Mouse (Mus musculus) thymus, postnatal 14 days (tissue): Measurements from ENCODE around the gene Ifrd1.
A peak's percentile ranks its signal among the peaks of the same experiment; 100 is the strongest.

Experiments
- DNase-seq: peaks from one replicate; pipeline ENCODE4 v3.0.0; 2021

The Ifrd1 gene

DNA sequence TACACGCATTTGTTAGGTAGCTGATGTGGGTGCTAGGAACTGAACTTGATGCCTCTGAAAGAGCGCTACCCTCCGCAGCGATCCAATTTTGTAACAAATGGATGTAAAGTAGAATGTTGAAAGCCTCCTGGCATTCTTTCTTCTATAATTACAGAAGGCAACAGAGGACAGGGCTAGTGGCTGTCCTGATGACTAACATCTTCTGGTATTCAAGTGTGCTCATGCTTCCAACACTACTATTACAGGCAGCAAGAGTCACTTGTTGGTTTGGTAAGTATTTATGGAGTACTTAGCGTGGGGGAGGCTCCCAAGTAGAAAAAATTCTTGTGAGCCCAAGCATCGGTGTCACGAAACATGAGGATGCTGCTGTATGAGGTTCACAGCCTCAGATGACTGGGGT, 9.1 kb downstream of the Ifrd1 start:
- no peak for DNase-seq

DNA sequence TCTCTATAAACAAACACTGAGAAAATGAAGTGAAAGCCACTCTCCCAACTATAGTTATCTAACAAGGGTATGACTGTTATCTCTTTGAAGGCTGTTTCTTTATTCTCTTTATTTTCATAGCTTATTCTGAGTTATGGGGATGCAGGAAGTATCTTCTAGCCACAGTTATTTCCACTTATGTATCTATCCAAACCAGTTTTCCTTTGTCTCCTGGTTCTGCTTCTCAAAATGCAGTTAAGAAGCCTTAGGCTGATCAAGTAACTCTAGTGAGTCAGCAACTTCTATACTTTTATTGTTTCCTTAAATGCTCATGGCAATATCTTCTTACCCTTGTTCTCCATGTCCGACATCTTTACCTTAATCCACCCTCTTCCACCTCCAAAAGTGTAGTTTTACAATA, 16.1 kb downstream of the Ifrd1 start:
- no peak for DNase-seq

DNA sequence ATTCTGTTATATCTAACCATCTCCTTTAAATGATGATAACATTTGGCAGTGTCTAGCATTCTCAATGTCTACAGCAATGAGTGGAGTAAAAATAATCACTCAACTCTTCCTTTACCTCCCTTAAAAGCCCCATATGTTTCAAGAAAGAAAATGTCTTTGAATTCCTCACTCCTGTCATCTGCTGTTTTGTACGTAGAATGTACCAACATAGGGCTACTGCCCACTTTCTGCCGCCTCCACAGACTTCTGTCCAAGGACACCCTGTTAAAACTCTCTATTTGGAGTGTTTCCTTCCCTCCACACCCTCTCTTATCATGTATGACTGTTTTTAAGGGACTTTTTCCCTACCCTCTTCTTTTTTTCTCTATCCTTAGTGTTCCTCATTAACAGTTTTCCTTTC, 16.7 kb downstream of the Ifrd1 start:
- DNase-seq = no peak

DNA sequence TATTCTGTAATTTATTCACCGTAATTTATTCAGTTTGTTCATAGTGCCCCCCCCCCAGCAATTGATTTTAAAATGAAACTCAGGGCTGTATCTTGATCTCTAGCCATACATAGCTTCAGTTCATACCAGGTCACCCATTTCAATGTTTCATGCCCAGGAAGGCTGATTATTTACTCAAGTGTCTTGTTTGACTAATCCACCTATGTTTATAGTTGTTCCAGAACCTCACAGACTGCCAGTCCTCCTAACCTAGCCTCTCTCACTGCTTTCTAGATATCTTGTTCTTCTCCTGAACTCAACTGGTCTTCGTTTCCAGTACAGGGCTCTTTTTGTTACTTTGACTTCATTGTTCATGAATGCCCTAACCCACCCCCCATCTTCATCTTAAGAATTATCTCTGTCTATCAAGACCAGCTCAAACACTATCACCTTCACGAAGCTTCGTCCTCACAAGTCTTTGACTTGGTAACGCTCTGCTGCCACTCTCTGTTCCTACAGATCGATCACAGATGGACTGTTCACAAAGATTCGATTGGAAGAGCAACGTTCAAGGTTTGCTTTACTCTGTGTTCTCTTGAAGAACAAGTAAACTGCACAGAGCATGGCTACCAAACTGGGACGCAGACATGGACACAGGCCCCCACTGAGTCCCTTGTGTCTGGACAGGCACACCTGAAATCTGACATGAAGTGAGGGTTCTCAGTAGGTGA, 24.0 kb downstream of the Ifrd1 start:
- no peak for DNase-seq

DNA sequence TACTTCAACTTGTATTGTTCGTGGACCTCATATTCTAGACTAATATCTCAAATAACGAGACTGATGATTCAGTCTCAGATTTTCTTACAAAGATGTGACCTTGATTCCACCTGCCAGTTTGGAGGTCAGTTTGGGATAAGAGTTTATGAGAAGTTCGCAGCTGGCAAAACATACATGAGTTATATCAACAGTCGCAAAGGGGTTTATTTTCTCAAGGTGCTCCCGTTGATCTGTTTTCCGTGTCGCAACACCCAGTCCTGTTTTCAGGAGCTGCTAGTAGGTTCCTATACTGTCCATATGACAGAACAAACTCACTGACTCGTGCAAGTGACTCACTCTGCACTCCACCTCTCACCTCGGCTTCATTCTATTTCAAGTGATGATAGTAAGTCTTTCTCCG, 24.6 kb downstream of the Ifrd1 start:
- peak; percentile 9 for DNase-seq

DNA sequence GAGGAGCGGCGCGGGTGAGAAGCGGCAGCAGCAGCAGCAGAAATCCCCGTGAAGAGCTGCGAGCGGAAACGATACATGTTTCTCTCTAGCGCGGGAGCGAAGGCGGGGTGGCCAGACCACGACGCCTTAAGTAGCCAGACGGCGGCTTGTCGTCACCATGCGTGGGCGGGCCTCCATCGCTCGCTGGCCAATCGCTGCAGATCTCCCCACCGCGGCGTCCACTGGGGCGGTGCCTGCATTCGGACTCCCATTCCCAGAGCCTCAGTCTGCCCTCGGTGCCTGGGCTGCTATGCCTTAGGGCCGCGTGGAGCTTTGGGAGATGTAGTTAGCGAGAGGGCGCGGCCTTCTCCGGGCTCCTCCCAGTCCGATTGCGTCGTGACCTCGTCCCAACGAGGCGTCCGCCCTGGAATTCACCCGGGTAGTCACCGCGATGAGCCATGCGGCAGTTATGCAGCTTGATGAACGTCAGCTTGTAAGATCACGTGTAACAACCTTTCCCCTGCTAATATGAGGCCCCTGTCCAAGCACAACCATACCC, 25.2 kb downstream of the Ifrd1 start:
- DNase-seq = peak; percentile 99

DNA sequence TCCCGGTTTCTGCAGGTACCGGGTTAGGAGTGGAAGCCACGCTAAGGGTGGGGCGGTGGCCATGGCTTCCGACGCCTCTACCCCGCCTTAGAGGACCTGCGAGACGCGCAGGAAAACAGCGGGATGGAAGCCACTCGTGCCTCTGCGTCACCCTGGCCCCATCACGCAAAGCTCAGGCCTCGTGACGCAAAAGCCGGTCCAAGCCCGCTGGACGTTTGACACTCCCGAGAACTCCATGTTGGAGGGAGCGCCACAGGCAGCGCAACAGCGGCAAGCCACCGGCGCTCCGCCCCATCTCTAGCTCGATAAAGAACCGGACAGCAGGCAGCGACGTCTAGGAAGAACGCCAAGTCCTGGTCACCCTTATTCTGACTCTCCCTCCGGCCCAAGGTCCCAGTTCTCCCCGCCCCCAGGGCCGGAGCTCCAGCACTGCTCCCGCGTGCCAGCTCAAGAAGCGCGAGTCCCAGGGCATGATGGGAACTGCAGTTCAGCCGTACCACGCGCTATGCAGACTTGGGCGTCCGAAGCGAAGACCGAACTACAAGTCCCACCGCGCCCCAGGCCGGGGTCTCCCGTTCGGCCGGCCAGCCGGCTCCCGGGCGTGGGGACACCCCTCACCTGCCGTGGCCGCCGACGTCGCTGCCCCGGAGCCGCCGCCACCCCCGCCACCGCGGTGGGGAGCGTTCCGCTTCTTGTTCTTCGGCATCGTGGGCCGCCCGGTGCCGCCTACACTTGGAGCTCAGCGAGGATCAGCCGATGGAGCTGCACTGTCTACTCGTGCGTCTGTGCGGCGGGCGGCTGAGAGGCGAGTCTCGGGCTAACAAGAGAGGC, 25.8 kb downstream of the Ifrd1 start:
- DNase-seq = peak; percentile 91

DNA sequence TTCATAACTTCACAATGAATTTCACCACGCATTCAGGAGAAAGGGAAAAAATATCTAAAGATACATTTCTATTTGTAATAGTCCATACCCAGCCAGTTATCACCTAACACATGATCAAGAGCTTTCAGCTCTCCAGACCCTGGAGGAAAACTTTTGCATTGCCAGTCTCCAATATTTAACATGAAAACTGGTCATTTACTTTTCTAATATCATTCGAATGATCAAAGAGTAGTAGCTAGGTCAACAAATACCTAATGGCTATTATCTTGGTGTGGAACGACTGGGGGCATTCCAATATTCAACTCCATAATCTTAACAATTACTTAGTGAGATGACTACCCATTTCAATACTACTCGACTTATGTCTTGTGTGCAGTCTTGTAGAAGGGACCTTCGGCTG, 26.7 kb downstream of the Ifrd1 start:
- DNase-seq = no peak

DNA sequence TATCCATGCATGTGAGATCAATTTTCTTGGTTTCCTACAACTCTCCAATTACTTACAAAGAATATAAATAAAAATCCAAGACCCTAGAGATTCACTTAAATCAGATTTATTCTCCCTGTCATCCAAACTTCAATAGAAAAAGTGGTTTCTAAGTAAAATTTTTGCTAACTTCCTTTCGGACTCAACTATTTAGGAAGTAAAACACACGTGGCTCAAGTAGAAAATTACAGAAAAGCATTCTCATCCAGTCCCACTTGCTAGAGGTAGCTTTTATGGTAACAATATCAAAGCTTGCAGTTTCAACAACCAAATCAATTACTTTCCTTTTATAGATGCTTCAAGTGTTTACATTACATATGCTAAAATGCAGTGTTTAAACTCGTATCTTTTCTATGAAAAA, 27.4 kb downstream of the Ifrd1 start:
- DNase-seq = no peak

DNA sequence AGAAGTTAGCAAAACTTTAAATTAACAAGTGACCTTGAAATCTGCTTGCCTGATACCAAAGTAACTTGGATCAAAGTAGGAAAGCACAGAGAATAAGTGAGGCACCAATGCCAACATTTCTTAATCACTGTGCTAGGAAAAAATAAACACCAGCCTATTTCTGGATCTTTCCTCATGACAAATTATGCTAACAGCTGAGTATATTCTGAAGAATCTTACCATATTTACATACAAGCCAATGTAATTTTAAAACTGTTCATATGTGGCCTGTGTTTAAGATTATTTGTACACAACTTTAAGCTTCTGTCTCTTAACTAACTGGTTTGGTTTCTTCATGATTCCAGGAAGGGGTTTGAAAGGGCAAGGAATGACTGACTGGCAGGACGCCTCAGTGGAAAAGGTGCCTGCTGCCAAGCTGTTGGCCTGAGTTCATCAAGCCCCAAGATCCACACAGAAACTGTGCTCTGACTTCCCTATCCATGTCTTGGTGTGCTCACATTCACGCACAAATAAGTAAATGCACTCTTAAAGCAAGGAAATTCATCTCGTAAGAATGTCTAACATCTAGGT, 28.2 kb downstream of the Ifrd1 start:
- DNase-seq = no peak

DNA sequence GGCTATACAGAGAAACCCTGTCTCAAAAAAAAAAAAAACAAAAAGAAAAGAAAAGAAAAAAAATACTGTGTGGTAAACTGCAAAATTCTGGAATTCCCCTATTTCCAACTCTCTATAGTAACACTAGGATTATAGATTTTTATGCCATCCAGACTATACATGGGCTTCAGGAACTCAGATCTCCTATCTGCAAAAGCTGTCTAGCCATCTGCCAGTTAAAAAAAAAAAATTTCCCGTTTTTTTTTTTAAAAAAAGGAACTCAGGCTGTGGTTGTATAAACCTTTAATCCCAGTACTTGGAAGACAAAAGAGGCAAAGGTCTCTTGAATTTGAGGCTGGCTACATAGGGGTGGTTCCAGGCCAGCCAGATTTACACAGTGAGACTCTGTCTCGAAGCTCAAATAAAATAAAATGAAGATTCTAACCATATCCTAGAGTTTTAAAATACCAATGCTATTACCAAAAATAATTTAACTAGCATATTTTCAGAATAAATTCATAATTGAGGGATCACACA, 29.8 kb downstream of the Ifrd1 start:
- DNase-seq = no peak

DNA sequence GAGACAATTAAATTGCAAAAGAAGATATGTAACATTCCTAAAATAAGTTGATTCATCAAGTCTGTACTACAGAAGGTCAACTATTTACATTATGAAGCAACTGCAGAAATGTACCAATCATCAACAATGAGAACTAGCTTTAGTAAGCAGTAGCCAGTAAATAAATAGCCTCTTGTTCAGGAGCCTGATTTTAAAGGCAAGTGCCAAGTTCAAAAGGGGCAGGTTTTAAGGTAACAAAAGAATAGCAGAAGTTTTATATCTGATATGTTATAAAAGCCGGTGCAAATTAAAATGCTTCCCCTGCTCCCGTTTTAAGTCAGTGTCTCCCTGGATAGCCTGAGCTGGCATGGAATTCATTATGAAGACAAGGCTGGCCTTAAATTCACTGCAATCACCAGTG, 30.5 kb downstream of the Ifrd1 start:
- no peak for DNase-seq

DNA sequence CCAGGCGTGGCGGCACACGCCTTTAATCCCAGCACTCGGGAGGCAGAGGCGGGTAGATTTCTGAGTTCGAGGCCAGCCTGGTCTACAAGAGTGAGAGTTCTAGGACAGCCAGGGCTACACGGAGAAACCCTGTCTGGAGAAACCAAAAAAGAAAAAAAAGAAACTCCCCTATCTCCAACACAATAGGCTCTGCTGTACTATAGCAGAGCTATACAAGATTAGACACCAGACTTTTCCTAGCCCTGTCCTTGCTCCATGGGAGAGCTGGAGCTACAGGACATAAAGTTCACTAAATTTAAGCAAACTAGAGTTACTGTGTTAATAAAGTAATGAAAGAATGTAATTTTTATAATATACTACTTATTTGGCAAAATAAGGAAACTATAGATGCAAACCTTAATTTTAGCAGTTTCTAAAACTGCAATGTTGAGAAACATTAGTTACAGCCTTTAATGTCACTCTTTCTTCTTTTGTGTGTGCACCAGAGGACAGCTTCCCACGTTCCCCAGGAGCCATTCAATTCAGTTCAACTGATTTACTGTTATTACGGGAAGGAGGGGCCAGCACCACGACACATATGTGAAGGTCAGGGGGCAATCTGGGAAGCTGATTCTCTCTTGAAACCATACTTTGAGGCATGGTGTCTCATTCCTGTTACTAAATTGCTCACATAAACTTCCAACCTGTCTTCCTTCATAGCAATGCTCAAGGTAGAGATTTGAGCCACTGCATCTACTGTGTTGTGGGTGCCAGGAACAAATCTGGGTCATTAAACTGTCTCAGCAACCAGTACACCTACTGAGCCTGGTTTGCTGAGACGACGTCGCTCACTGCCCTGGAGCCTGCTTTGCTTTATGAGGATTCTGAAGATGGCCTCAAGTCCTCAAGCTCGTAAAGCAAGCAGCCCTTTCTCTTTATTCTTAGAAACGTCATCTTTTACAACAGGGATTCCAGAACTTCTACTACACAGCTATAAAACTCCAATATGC, 33.1 kb downstream of the Ifrd1 start:
- DNase-seq = no peak

DNA sequence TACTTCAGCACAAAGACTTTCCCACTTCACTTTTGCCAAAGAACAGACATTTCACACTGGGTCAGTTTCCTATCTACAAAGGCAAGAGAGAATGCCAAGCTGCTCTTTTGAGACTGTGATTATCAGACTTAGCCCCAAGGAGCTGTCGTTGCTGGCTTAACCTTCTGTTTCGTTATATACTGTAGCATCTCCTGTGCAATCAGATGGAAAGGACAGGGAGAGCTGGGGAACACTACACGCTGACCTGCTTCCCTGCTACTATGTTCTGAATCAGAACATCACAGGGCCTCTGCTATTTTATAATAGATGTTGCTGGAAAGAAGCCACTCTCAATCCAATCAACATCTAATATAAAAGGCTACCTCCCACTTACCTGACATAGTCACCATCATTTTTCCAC, 39.3 kb downstream of the Ifrd1 start:
- DNase-seq = no peak

DNA sequence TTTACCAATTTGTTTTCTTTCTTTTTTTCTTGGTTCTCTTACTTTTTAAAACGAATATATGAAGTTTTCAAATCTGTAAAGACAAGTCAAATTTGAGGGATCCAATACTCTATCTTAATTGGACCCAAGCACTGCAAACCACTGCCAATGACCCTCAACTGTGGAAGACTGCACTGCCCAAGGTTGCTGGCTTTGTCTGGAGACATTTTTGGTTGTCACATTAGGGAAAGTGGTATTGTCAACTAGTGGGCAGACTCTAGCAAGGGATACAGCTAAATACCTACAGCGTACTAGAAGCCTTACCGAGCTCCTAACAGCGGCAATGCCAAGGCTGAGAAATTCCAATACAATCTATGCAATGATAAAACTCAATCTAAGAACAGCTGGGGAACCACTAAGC, 40.4 kb downstream of the Ifrd1 start:
- DNase-seq = no peak

DNA sequence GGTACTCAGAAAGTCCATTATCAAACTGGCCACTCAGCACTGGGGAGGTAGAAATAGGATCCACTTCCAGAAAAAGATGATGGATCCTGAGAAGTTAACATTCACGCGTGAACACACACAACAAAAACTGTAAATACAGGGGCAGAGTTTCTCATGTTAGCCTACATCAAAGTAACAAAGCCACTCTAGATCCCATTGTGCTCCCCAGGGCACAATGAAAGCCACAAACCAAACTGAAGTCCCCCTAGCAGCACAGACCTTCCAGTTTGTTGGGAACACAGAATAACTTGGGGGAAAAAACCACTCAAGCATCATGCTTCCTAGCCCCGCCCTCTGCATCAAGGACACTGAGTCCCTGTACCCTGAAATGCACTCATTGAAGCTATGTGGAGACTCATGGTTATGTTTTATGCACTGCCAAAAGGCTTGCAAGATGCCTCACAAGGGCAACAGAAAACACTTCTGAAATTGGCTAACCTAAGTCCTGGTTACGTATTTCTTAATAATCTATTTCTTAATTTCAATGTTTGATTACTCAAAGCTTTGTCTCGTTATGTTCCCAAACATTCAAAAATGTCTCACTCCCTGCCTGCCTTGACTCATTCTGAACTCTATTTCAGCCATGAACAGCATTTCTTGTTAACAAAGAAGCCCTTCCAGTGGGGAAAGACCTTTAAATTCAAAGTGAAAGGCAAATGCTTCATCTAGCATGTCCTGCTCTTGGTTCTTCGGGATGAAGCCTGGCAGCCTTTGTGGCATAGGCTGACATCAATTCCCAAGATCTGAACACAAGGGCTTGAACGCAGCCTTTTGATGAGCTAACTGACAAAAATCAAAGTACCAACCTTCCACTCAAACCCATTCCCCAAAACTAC, 45.9 kb downstream of the Ifrd1 start:
- DNase-seq = no peak

DNA sequence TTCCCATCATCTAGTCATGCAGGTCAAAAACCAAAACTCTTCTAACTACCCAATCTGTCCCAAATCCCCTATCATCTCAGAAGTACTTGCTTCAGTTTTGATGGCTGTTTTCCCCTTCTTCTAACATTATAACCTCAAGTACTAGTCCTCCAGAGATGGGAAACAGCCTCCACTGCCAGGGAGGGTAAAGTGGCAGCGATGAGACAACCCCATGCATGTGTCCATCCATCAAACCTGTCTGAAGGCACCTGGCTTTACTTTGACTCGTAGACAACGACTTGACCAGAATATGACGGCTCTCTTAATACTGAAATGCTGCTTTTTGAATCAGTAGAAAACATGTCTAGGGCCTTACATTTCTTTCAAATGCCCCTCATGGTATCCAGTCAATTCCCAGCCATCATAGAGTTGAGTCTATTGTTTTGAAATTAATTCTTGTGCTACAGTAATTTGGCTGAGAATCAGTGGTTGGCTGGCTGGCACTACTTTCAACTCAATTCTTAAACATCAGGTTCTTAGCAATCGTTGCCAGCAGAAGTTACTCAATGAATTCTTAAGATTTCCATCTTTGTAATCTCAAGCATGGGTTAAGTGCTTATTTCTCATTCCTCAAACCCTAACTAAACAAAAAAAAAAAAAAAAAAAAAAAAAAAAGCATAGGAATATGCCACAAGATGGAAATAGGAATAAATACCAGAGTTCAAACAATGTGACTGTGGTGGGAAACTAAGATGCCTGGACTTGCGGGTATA, 47.6 kb downstream of the Ifrd1 start:
- DNase-seq = no peak

DNA sequence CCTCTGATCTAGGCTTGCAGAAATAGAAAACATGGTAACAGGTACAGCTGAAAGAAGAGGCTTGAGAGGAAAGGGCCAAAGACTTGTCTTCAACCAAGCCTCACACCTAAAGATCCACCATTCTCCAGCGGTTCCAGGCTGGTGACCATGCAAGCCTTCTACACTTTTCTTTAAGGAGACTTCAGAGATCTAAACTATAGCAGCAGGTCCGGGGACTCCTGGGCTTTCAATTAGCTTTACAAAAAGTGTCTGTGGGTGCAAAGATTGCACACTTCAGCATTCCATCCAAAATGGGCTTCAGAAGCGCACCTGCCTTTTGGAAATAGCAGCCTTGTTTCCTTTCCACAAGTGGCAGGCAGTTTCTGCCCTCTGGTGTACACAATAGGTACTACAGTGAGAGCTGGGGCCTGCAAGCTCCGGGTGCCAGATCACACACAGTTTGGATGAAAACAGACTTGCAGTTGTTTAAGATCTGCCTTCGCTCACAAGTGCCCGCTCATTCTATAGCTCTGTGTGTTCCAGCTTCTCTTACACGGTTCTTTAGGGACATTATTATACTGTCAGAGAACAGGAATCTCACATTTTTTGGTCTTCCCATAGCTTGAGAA, 48.4 kb downstream of the Ifrd1 start:
- DNase-seq = peak; percentile 87

DNA sequence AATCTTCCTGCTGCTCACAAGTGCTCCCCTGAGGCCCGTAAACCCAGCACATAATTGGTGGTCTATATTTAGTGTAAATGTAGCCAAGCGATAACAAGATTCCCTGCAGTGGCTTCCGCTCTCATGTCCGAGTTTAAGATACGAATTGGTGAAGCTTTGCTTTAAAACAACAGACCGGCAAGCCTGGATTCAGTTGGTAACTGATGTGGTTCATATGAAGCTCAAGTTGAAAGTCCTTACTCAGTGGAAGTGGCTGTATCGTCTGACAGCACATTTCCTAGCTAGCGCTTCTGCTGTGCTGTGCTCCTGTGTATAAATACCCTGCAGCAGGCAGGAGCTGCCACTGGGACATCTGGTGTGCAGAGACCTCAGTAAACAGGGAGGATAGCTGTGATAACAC, 49.0 kb downstream of the Ifrd1 start, which contains the start of gene Lsmem1:
Gene Lsmem1, minus strand, starts transcription at position 189 of the 400 bp plus-strand sequence.
- peak; percentile 70 for DNase-seq

DNA sequence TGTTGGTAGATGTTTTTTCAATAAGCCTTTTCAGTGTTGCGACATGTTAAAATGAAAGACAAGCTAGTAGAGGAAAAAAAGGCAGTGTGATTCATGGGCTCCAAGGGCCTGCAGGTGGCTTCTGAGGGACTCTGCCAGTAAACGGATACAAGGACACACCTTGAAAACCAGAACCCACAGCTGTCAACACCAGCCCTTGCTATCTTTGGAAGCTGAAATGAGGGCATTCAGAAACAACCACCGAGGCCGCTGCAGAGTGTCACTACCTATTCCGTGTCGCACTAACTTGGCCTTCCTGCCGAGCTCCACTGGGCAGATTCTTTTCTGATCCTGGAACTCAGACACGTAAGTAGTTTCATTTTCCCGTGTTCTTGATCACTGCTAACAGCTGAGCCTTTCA, 49.9 kb downstream of the Ifrd1 start:
- DNase-seq = peak; percentile 82
